Mouse (Mus musculus) stomach, postnatal 0 days (tissue): ENCODE measurements around the gene Ankrd11. TPM values are rescaled to one million over a fixed set of nuclear protein-coding genes. Genes with fewer than 3 reads are reported as not detected.

Experiments used
- ATAC-seq: fragments of 200-750 bp; cut with Nextera tagmentation; 2 replicates; pipeline ENCODE4 v1.8.0; 2017; ENCODE audit not compliant: low FRiP score, low TSS enrichment
- DNase-seq: peaks from one replicate; pipeline ENCODE4 v3.0.0-alpha.2; 2016; ENCODE audit warnings: low spot score
- H3K27ac ChIP-seq: fragments of 300-500 bp; sonication (generic); replicated peaks from 2 replicates; pipeline ENCODE4 v1.5.1; 2014; ENCODE audit warnings: mild to moderate bottlenecking, control low read depth
- H3K27me3 ChIP-seq: fragments of 300-500 bp; sonication (generic); 2 replicates; pipeline ENCODE4 v1.6.1; 2014; ENCODE audit warnings: low read length; ENCODE audit not compliant: control insufficient read depth, insufficient read depth
- H3K36me3 ChIP-seq: fragments of 300-500 bp; sonication (generic); 2 replicates; pipeline ENCODE4 v1.6.1; 2014; ENCODE audit warnings: low read length, mixed read lengths; ENCODE audit not compliant: control insufficient read depth, insufficient read depth
- H3K4me1 ChIP-seq: fragments of 300-500 bp; sonication (generic); replicated peaks from 2 replicates; pipeline ENCODE4 v1.6.1; 2014; ENCODE audit warnings: antibody characterized with exemption; ENCODE audit not compliant: control insufficient read depth, insufficient read depth
- H3K4me2 ChIP-seq: fragments of 300-500 bp; sonication (generic); replicated peaks from 2 replicates; pipeline ENCODE4 v1.6.1; 2014; ENCODE audit warnings: low read depth, mild to moderate bottlenecking, control low read depth, moderate library complexity
- H3K4me3 ChIP-seq: fragments of 300-500 bp; sonication (generic); 2 replicates; pipeline ENCODE4 v1.5.1; 2014; ENCODE audit warnings: low read depth, low read length, control low read depth
- H3K9ac ChIP-seq: fragments of 300-500 bp; sonication (generic); 2 replicates; pipeline ENCODE4 v1.6.1; 2014; ENCODE audit warnings: mild to moderate bottlenecking, low read length, control low read depth, mixed read lengths
- H3K9me3 ChIP-seq: fragments of 300-500 bp; sonication (generic); 2 replicates; pipeline ENCODE4 v1.6.1; 2016; ENCODE audit warnings: low read length; ENCODE audit not compliant: control insufficient read depth
- CTCF ChIP-seq: IDR thresholded peaks from 2 replicates; pipeline ENCODE4 v1.5.1; 2016; ENCODE audit warnings: antibody characterized with exemption, low read depth, mild to moderate bottlenecking, moderate library complexity
- EP300 ChIP-seq: optimal IDR thresholded peaks from 2 replicates; pipeline ENCODE3; 2016; ENCODE audit warnings: antibody characterized with exemption
- WGBS: fragments of 180-500 bp; shearing (Covaris S2); extraction: QIAGEN DNeasy Blood & Tissue Kit; methylation state at CpG from one replicate; pipeline ENCODE4 v1.1.7; 2014; 5-methylcytosine and 5-hydroxymethylcytosine counted together
- polyA plus RNA-seq: library from polyadenylated mRNA; unstranded; fragments of >200 nt; fragmentation: Nextera tagmentation; extraction: Ambion mirVana; gene quantifications from 2 replicates; pipeline ENCODE4 v1.2.1, GENCODE M21; 2015

The Ankrd11 gene
- polyA plus RNA-seq, 1 experiment from 2014 or later = 35.0 TPM

DNA sequence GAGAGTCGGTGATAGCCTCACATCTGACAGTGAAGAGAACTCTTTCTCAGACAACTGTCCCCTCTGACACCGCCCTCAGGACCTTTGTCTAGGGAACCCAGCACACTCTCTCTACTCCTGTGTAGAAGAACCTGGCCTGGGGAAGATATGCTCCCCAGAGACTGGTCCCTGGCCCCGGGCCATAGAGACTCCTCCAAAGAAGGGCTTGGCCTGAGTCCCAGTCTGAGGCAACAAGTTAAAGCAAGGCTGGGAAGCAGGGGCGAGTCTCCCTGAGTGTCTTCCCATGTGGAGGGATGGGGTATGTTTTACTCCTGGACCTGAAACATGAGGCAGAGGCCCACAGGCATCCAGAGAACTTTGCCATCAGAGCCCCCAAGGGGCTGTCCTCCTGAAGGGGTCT is 196.4 kb downstream of the Ankrd11 start:
- H3K27me3 ChIP-seq = no peaks in the 10 kb centered on the region
- H3K4me3 ChIP-seq = no peak overlapping the region
- no peaks in the 10 kb centered on the region for H3K36me3 ChIP-seq
- H3K27ac ChIP-seq = no peak overlapping the region
- DNase-seq = no peak
- H3K4me2 ChIP-seq = no peak overlapping the region
- TF ChIP-seq EP300 = no peak
- no peak for TF ChIP-seq CTCF
- WGBS = 52% methylated on average over 4 of the region's 4 CpGs
- ATAC-seq = no peak
- H3K9me3 ChIP-seq = no peaks in the 10 kb centered on the region
- H3K4me1 ChIP-seq = no peaks in the 10 kb centered on the region
- H3K9ac ChIP-seq = no peak overlapping the region

DNA sequence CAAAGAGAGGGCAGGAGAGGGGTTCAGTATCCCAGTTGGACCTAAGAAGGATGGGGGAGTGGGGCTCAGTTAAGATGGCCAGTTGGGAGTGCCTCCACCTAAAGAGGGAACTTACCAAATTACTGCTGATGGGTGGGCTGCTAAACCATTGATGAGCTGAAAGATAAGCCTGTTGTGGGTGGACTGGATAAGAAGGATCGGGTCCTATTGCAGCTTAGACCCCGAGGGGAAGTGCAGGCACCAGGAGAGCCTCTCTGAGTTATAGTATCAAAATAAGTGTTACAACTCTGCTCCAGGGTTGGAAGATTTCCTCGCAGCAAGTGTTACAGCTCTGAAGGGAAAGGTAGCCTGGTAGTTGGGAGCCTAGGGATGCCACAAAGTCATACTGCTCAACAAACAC is 197.9 kb downstream of the Ankrd11 start:
- H3K9ac ChIP-seq = no peak overlapping the region
- no peaks in the 10 kb centered on the region for H3K9me3 ChIP-seq
- ATAC-seq (no peak), DNase-seq (no peak)
- H3K4me2 ChIP-seq = no peak overlapping the region
- no peaks in the 10 kb centered on the region for H3K4me1 ChIP-seq
- no peak overlapping the region for H3K4me3 ChIP-seq
- no peak overlapping the region for H3K27ac ChIP-seq
- TF ChIP-seq EP300 = no peak
- no peak for TF ChIP-seq CTCF
- no peaks in the 10 kb centered on the region for H3K27me3 ChIP-seq
- 70% methylated on average over 3 of the region's 3 CpGs for WGBS
- H3K36me3 ChIP-seq = no peaks in the 10 kb centered on the region

DNA sequence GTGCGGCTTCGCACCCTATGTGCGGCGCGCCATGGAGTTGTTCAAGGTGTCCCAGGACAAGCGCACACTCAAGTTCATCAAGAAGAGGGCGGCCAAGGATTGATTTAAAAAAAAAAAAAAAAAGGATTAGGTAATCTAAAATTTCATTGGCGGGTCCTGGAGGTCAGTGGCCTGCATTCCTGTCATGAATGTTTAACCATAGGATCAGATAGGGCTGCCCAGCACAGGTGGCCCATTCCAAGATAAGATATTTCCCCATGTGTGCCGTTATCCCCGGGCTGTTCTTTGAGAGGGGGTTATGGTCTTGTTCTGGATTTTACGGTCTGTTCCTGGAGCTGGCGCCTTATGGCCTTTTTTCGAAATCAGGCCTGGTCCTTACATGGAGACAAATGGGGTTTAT is 205.4 kb downstream of the Ankrd11 start:
- TF ChIP-seq EP300 (no peak), CTCF (no peak)
- no peak for DNase-seq
- no peaks in the 10 kb centered on the region for H3K9me3 ChIP-seq
- no peak overlapping the region for H3K4me2 ChIP-seq
- no peaks in the 10 kb centered on the region for H3K36me3 ChIP-seq
- no peak overlapping the region for H3K4me3 ChIP-seq
- no peak overlapping the region for H3K27ac ChIP-seq
- ATAC-seq = no peak
- no peaks in the 10 kb centered on the region for H3K4me1 ChIP-seq
- WGBS = 69% methylated on average over 13 of the region's 13 CpGs
- H3K9ac ChIP-seq = no peak overlapping the region
- H3K27me3 ChIP-seq = no peaks in the 10 kb centered on the region

DNA sequence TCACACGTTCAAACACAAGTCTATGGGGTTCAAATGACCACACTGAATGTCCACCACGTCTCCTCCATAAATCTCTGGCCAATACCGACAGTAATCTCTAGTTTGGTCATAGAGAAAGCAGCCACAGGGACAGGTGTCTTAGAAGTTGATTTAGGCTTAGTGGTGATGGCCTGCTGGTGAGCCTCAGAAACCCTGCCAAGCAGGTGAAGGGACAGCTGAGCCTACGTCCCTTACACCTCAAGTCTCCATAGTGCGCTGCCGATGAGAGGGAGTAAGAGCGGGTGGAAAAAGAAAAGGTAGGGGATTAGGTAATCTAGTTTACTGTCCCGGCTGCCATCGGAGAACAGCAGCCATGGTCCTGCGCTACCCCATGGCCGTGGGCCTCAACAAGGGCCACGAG is 205.9 kb downstream of the Ankrd11 start:
- Histone ChIP-seq H3K4me3 (no peak overlapping the region), H3K9ac (no peak overlapping the region), H3K36me3 (no peaks in the 10 kb centered on the region), H3K4me1 (no peaks in the 10 kb centered on the region), H3K9me3 (no peaks in the 10 kb centered on the region), H3K27ac (no peak overlapping the region), H3K27me3 (no peaks in the 10 kb centered on the region), H3K4me2 (no peak overlapping the region)
- DNase-seq (no peak), ATAC-seq (no peak)
- TF ChIP-seq EP300 = no peak
- TF ChIP-seq CTCF = no peak
- WGBS = 78% methylated on average over 12 of the region's 12 CpGs

DNA sequence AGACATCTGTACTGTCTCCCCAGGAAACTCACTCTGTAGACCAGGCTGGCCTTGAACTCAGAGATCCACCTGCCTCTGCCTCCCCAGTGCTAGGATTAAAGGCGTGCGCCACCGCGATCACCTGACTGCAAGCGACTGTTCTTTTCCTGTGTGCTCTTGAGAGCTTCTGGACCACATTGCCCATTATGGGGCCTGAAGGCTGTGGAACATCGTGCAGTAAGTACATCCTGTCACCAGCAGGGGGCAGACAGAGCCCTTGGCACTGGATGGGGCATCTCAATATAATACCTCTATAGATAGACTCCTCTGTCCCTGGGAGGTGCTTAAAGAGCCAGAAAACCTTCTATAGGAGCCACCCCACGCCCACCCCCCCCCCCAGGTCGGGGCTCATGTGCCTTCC is 207.1 kb downstream of the Ankrd11 start:
- ATAC-seq (peak; percentile 74; the same call in 1 of the 2 replicates), DNase-seq (peak; percentile 80)
- Histone ChIP-seq H3K4me1 (no peaks in the 10 kb centered on the region), H3K36me3 (no peaks in the 10 kb centered on the region), H3K4me3 (no peak overlapping the region), H3K27ac (no peak overlapping the region), H3K27me3 (no peaks in the 10 kb centered on the region), H3K9ac (no peak overlapping the region), H3K9me3 (no peaks in the 10 kb centered on the region), H3K4me2 (no peak overlapping the region)
- no peak for TF ChIP-seq EP300
- TF ChIP-seq CTCF = peak; percentile 89
- WGBS = 30% methylated on average over 8 of the region's 8 CpGs

DNA sequence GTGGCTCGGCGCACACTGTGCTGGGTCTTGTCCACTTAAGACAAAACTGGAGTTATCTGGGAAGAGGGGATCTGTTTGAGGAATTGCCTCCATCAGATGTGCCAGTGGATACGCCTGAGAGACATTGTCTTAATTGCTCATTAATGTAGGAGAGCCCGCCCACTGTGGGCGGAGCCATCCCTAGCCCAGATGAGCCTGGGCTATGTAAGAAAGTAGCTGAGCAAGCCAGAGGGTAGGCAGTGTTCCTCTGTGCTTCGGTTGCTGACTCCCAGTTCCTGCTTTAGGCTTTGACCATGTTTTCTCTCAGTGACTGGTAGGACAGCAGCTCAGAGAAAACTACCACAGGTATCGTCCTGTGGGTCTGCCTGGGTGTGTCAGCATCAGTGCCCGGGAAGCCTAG is 207.7 kb downstream of the Ankrd11 start:
- H3K27me3 ChIP-seq = no peaks in the 10 kb centered on the region
- WGBS = 85% methylated on average over 8 of the region's 8 CpGs
- H3K4me2 ChIP-seq = no peak overlapping the region
- no peak overlapping the region for H3K4me3 ChIP-seq
- H3K27ac ChIP-seq = no peak overlapping the region
- H3K4me1 ChIP-seq = no peaks in the 10 kb centered on the region
- no peaks in the 10 kb centered on the region for H3K9me3 ChIP-seq
- H3K9ac ChIP-seq = no peak overlapping the region
- TF ChIP-seq CTCF (no peak), EP300 (no peak)
- H3K36me3 ChIP-seq = no peaks in the 10 kb centered on the region
- ATAC-seq = no peak
- no peak for DNase-seq

Other genes with a start within 250 kb of the Ankrd11 start
- gene Cdh15, start 194.3 kb downstream of the Ankrd11 start, polyA plus RNA-seq = 0.23 TPM in 2 replicates
- 29.6 and 32.0 TPM in 2 replicates for gene Spg7, start 20.7 kb upstream of the Ankrd11 start, polyA plus RNA-seq
- 1,460 and 1,506 TPM in 2 replicates for gene Rpl13, start 60.1 kb upstream of the Ankrd11 start, polyA plus RNA-seq
- gene Cpne7, start 75.1 kb upstream of the Ankrd11 start, polyA plus RNA-seq = 1.4 TPM in 2 replicates
- 7.8 and 9.3 TPM in 2 replicates for gene Sult5a1, start 116.0 kb upstream of the Ankrd11 start, polyA plus RNA-seq
- gene Dpep1, start 144.0 kb upstream of the Ankrd11 start, polyA plus RNA-seq = 10.0 and 13.6 TPM in 2 replicates
- 153 and 157 TPM in 2 replicates for gene Chmp1a, start 170.5 kb upstream of the Ankrd11 start, polyA plus RNA-seq
- gene Spata33, start 170.6 kb upstream of the Ankrd11 start, polyA plus RNA-seq = 0.91 and 0.94 TPM in 2 replicates
- gene Cdk10, start 182.6 kb upstream of the Ankrd11 start, polyA plus RNA-seq = 16.1 and 16.7 TPM in 2 replicates
- gene Spata2l, start 194.0 kb upstream of the Ankrd11 start, polyA plus RNA-seq = 3.1 and 3.6 TPM in 2 replicates
- 7.8 and 8.3 TPM in 2 replicates for gene Zfp276, start 211.9 kb upstream of the Ankrd11 start, polyA plus RNA-seq
- 10.3 and 11.2 TPM in 2 replicates for gene Vps9d1, start 212.1 kb upstream of the Ankrd11 start, polyA plus RNA-seq